Mouse (Mus musculus) urinary bladder, postnatal 4 days (tissue): Measurements from ENCODE around the gene Ckap2.
"Not testable (repeated sequence)": the region's sequence is repeated elsewhere in the genome, so short reads cannot be mapped to it uniquely, and the experiment has no call there.

Experiments used
- DNase-seq, 2 experiments: peaks; one replicate each; pipeline ENCODE4 v3.0.0; 2021 to 2022; ENCODE audit warnings: low spot score in 2 of 2

The Ckap2 gene

DNA sequence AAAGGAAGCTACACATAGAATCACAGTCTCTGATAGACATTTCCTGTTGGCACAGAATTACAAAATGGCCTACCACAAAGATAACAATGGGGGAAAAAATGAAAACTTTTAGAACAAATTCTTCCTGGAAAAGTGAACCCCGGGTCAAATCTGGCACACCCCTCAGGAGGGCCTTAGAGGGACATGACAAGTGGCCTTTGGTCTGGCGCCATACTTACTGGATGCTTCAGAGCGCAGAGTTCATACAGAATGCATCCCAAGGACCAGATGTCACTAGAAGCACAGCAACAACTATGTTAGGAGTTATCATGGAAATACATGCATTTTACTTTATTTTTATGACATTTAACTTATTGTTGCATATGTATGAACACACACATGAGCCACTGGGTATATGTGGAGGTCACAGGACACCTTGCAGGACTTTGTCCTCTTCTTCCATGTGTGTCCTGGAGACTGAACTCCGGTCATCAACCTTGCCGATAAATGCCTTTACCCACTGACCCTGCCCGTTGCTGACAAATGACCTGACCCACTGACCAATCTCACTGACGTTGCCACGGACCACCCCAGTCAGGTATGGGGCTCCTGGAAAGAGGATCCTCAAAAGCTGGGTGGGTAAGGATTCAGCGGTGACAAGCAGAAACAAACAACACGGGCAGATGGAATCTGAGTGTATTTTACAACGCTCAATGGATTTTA, 35.8 kb downstream of the Ckap2 start:
- DNase-seq = peak in 1 of 2 experiments; percentile 32

DNA sequence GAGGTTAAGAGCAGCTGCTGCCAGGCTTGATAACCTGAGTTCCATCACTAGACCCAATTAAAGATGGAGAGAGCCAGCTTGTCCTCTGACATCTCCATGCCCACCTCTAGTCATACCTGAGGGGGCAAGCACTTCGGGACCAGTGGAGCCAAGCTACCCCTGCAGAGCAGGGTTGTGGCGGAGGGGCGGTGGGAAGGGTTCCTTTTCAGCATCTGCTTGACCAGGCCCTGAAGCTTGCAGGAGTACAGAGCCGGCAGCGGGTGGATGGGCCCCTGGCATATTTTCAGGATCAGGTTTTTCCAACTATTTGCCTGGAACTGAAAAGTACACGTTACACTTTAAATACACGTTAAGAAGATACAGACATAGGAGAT, 37.3 kb downstream of the Ckap2 start:
- DNase-seq = peak in 1 of 2 experiments; percentile 47

DNA sequence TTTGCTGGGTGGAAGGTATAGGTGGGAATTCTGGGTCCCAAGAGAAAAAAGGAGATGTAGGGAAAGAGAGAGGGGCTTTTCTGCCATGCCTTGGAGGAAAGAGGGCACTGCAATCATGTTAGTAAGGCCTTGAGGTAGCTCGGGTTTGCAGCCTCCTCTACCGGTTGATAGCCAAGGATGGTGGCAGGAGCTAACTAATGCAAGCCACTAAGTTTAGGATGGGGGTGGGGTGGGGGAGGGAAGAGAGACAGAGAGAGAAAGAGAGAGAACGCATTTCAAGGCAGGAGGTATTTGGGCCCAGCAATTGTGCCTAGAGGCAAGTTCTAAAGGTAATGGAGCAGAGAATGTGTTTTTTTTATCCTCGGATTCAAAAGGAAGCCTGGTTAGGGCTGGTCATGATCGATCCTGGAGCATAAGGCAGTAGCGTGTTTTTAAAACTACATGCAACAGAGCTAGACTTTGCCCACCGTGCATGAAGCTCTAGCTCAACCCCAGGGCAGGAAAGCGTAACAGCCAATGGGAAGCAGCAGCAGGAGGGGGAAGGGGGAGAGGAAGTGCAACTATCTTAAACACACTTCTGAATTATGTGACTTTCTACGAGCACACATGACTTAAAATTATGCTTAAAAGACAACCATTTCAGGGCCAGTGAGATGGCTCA, 37.8 kb downstream of the Ckap2 start:
- peak in 1 of 2 experiments; percentile 35 for DNase-seq

DNA sequence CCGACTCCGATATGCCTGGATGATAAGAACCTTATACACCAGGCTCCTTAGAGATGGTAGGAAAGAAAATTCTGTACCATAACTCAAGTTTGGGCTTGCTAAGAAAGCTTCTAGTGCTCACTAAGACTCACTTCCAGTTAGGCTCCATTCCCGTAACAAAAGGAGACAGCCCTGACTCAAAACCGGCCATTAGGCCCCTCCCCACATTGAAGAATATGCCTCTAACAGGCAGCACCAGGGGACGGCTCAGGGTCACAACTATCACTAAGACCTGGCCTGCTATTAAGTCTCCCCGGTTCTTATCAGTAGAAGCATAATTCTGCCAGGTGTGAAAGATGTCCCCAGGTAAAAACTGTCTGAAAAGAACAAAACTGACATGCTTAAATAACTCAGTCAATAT, 39.8 kb downstream of the Ckap2 start:
- peak in 1 of 2 experiments; percentile 36 for DNase-seq

DNA sequence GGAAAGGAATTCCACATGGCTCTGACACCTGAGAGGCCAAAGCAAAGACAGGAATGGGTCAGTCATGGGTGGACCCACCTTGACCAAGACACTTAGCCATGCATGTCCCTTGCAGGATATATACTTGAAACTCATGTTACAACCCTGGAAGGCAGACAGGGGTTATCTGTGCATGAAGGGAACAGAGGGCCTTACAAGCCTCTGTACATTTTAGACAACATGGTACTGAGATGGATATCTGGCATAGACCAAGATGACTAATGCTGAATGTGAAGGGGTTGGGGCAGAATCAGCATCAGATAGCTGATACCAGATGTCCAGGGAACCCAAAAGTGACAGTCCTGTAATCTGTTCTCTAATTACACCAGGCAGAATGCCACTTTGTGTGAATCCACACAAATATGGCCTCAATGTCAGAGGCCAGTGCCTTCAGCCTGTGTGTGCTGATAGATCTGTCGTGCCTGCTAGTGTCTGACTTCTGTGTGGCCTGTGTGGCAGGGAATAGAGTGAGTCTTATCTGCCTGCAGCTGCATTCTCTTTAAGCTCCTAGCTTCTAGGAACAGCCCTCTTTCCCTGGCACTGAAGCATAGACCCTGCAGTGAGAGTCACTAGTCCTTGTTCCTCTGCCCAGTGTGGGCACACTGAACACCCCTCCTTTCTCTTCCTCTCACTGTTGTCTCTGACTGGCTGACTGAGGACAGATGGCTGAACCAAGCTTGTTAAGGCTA, 41.7 kb downstream of the Ckap2 start:
- DNase-seq = peak in 1 of 2 experiments; percentile 20

DNA sequence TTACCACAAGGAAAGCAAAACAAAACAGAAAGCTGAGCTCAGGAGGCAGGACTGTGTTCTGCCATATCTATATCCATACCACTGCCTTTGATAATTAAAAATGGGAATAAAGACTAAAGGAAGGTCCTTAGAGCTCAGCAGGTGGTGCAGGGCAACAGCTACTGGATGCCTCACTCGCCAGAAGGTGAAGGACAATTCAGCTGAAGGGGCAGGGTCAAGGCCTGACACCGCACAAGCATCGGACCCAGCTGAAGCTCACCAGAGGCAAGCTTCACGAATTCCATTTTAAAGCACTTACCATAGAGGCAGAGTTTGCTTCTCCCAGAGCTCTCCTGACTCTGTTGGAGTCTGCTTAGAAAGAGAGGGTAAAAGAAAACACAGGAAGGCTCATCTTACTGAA, 43.0 kb downstream of the Ckap2 start:
- peak in 1 of 2 experiments; percentile 26 for DNase-seq

DNA sequence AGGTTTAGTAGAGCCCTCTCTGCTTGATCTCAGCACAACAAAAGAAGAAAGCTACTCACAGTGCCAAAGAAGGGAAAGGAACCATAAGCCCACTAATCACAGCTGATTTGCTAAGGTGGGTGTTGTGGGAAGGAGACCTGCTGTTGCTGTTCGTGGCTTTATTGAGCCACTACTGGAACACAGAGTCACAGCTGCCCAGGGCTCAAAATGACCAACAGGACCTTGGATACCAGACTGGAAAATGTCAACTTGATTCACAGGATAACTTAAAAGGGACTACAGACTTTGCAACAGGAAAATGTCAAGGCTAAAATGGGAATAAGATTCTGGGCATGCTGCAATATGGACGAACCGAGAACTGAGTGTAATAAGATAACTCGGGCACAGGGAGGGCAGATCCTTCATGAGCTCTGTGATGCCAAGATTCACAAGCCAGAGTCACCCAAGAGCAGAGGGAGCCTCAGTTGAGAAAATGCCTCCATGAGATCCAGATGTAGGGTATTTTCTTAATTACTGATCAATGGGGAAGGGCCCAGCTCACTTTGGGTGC, 43.7 kb downstream of the Ckap2 start:
- DNase-seq = peak in 1 of 2 experiments; percentile 30

DNA sequence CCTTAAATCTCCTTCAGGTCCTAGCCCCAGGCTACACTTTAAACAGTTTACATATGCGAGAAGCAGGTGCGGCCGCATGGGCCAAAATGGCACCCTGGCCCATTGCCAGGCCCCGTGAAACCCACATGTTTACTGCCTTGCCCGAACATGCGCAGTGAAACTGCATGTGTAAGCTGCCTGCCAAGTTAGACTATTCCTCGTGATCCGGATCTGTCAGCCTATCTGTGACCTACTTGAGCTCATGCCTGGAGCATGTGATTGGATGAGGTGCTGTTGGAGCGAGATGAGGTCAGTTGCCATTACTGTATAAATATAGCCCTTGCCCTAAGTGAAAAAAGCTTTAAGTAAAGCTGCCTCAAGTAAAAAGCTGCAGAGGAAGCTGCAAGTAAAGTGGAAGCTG, 49.2 kb downstream of the Ckap2 start:
- DNase-seq = not testable (repeated sequence)

DNA sequence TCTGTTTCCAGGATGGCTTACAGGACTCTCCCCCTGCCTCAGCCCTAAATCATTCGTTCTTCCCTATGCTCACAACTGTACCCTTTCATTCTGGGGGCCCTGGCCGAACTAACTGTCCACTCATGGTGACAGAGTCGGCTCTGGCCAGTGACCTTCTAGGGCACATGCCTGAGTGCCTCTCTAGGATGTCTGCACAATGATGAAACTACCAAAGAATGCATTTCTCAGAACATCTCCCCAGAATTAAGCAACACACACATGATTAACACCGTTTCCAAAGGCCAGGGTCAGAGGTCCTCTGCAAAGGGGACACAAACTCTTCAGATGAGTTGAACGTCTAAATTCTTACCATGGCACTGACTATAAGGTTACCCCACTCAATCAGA, 50.9 kb downstream of the Ckap2 start:
- DNase-seq = no peak

DNA sequence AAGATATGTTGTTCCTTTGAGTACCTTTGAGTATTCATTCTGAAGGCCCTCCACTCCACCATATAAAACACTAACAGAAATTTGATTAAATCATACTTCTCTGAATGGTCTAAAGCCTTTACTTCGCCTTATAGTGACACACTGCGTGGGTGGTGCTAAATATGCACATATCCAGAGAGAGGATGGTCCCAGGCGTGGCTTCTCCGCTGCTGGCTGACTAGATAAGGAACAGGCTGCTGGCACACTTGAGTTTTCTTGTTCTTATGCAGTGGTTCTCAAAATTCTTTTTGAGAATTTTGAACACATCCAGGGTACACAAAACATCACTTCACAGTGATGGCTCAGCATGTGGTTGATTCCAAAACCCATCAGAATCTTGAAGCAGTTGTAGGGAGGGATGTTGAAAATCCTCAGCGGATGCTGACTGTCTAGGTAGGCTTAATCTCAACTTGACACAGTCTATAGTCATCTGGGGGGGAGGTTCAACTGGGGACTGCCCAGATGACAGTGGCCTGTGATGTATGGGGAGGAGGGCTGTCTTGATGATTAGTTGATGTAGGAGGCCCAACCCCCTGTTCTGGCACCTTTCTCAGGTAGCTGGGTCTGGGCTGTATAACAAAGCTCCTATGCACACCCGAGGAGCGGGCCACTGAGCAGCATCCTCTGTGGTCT, 51.4 kb downstream of the Ckap2 start:
- no peak for DNase-seq

DNA sequence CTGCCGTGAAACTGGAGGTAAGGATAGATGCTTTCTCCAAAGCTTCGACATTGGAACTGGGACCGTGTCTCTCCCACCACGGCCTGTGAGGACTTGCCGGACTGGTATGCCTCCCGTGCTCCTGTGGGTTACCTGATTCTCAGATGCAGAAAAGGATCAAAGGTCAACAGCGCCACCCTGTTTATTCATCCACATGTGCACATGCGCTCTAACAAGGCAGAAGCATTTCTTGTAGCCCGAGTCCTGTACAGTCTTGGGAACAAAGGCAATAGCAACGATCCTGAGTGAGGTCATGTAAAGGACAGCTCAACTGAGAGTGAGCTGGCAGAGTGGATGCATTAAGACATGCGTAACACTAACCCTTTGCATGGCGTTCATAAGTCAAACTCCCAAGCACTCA, 53.6 kb downstream of the Ckap2 start:
- no peak for DNase-seq

DNA sequence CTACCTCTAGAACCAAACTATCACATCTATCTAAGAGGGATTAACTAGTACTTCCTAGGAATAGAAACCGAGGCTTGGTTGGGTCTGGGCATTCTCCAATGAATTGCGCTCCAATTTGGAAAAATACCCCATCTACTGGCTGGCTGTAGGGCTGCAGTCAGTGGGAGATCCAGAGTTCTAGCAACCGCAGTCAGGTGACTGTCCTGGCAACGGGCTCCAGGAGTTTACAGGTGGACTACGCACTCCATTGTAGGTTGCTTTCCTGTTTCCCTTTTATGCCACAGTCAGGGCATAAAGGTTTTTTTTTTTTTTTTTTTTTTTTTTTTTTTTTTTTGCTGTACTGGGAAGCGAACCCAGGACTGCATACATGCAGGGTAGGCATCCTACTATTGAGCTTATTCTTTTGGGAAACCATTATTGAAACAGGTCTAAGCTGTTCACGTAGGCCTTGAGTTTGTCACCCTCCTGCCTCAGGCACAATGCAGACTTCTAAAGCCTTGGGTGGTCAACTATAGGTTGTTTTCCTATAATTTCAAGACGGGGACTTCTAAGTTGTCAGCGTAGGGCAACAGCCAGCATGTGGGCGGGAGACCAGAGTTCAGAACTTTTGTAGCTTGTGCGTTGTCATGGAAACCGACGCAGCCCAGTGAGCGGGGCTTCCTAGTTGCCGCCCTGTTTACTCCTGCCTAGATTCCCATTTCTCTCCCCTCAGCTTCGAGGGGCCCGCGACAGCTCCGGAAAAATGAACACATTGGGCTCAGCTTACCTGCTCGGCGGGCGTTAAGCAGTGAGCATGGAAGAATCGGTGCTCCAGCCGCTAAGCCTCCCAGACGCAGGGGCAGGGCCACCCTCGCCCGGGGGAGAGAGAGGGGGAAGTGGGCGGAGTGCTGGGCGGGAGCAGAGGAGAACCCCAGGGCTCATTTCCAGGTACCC, 61.1 kb downstream of the Ckap2 start, which contains the start of gene Nek5:
Nek5 (minus strand) TSS at position 834 of the 933 bp plus-strand sequence.
- no peak for DNase-seq
